In the genomic region with DNA sequence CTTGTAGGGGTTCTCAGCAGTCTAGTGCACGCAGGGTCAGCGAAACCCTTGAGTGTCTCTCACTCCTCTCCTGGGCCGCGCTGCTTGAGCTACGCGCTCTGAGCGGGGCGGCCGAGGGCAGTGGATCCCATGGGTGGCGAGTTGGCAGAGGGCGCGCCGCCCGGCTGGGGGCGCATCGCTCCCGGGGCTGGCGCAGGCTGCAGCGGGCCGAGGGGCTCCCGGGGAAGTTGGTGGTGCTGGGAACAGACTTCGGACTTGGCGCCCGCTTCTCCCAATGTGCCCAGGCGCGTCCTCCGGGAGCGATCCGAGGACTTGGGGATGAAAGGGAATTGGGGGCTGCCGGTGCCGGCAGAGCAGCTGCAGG, we compare ENCODE assay signal across 8 mouse cellular contexts. TPM values are rescaled to one million over a fixed set of nuclear protein-coding genes. Genes with fewer than 3 reads are reported as not detected.
A peak's percentile ranks its signal among the peaks of the same experiment; 100 is the strongest.
DNase-seq lines count a peak whose midpoint lies in the region; ATAC-seq and TF ChIP-seq lines count a peak whose summit lies in the region.

No protein-coding gene starts in this region.

- TF ChIP-seq CTCF in hindbrain, postnatal 0 days (IDR thresholded peaks at IDR 0.05; ENCODE audit: low read depth): no peak

- peak overlapping the region; percentile 70 for H3K4me3 ChIP-seq in hindbrain, postnatal 0 days (ENCODE audit: low read length)
- peak overlapping the region; percentile 72 for H3K4me3 ChIP-seq in midbrain, embryonic 15.5 days

- H3K36me3 ChIP-seq in hindbrain, postnatal 0 days (ENCODE audit: insufficient read depth, low read length): no peaks in the 10 kb centered on the region
- H3K36me3 ChIP-seq in midbrain, embryonic 15.5 days (replicated peaks): no peaks in the 10 kb centered on the region

- H3K4me1 ChIP-seq in hindbrain, postnatal 0 days (ENCODE audit: insufficient read depth, low read length): peaks cover 7% of the 10 kb centered on the region; the same call in 1 of the 2 replicates
- H3K4me1 ChIP-seq in midbrain, embryonic 15.5 days: peaks cover 14% of the 10 kb centered on the region

- peak overlapping the region; percentile 91 for H3K4me2 ChIP-seq in hindbrain, postnatal 0 days (ENCODE audit: low read depth, low read length)
- H3K4me2 ChIP-seq in midbrain, embryonic 15.5 days: peak overlapping the region; percentile 89

- peak; percentile 4 for DNase-seq in embryo, embryonic 11.5 days (ENCODE audit: low read depth, low spot score)
- DNase-seq in embryo, embryonic 9.5 days (ENCODE audit: extremely low spot score): no peak
- DNase-seq in right cerebral cortex, postnatal 36 days (ENCODE audit: low spot score in 2 of 2): peak; percentile 5 to 7
- DNase-seq in right cerebral cortex, postnatal 25 days: no peak
- peak; percentile 56 for DNase-seq in hindbrain, postnatal 0 days (ENCODE audit: low spot score)
- DNase-seq in layer of hippocampus, postnatal 36 days: no peak
- no peak for DNase-seq in left cerebral cortex, postnatal 36 days (ENCODE audit: low spot score in 2 of 2)

- no peaks in the 10 kb centered on the region for H3K9me3 ChIP-seq in hindbrain, postnatal 0 days (ENCODE audit: low read length)
- no peaks in the 10 kb centered on the region for H3K9me3 ChIP-seq in midbrain, embryonic 15.5 days

- H3K9ac ChIP-seq in hindbrain, postnatal 0 days (replicated peaks; ENCODE audit: low read length): peak overlapping the region; percentile 61
- peak overlapping the region; percentile 77 for H3K9ac ChIP-seq in midbrain, embryonic 15.5 days

- ATAC-seq in hindbrain, postnatal 0 days: peak; percentile 59
- ATAC-seq in midbrain, embryonic 15.5 days (replicated peaks): peak; percentile 81

- intact Hi-C loops in left cerebral cortex, postnatal 36 days (cut with DNase I): loop anchor here (10.0 kb wide), 1 partner anchor 596 kb away; no protein-coding TSS in a partner anchor

- WGBS in hindbrain, postnatal 0 days: 1% methylated on average over 31 of the region's 31 CpGs
- WGBS in midbrain, embryonic 15.5 days: under 1% methylated on average over 31 of the region's 31 CpGs

- H3K27me3 ChIP-seq in hindbrain, postnatal 0 days (ENCODE audit: insufficient read depth, low read length): no peaks in the 10 kb centered on the region
- H3K27me3 ChIP-seq in midbrain, embryonic 15.5 days (replicated peaks): no peaks in the 10 kb centered on the region

- H3K27ac ChIP-seq in hindbrain, postnatal 0 days: peak overlapping the region; percentile 75
- peak overlapping the region; percentile 87 for H3K27ac ChIP-seq in midbrain, embryonic 15.5 days

RNA-seq across cellular contexts. Expression of gene Sgcd, which starts 0.5 kb away (rescaled TPM):
- 37.3 and 39.0 TPM in 2 replicates for total RNA-seq in hindbrain, postnatal 0 days (2014; rRNA removed)
- polyA plus RNA-seq in hindbrain, postnatal 0 days (2015; fragmentation: Nextera tagmentation; extraction: Ambion mirVana): 4.0 and 5.5 TPM in 2 replicates
- polyA plus RNA-seq in midbrain, embryonic 15.5 days (2015; fragmentation: Nextera tagmentation; extraction: Ambion mirVana): 6.5 TPM in 2 replicates
- 10 to 100 TPM; 11.8 to 13.7 TPM for total RNA-seq in layer of hippocampus, postnatal 36 days (2021)
- total RNA-seq in left cerebral cortex, postnatal 36 days (2021): 10 to 100 TPM; 11.4 to 17.4 TPM

Comparison
In these comparisons a context has a peak if more than half of its experiments do, and no peak if none do; other contexts are left out.
1. DNase-seq: peak in embryo, embryonic 11.5 days (single experiment), right cerebral cortex, postnatal 36 days (2 of 2) and hindbrain, postnatal 0 days (single experiment); none in embryo, embryonic 9.5 days (single experiment), right cerebral cortex, postnatal 25 days (single experiment), layer of hippocampus, postnatal 36 days (0 of 2) and left cerebral cortex, postnatal 36 days (0 of 2).